Mouse (Mus musculus) retina, adult 2 months (tissue): Measurements from ENCODE around the gene Apom.
A peak's percentile ranks its signal among the peaks of the same experiment; 100 is the strongest.

ENCODE experiments used
- DNase-seq: peaks from one replicate; pipeline ENCODE4 v3.0.0-alpha.2; 2012; ENCODE audit warnings: low read depth, low spot score

Apom gene

DNA sequence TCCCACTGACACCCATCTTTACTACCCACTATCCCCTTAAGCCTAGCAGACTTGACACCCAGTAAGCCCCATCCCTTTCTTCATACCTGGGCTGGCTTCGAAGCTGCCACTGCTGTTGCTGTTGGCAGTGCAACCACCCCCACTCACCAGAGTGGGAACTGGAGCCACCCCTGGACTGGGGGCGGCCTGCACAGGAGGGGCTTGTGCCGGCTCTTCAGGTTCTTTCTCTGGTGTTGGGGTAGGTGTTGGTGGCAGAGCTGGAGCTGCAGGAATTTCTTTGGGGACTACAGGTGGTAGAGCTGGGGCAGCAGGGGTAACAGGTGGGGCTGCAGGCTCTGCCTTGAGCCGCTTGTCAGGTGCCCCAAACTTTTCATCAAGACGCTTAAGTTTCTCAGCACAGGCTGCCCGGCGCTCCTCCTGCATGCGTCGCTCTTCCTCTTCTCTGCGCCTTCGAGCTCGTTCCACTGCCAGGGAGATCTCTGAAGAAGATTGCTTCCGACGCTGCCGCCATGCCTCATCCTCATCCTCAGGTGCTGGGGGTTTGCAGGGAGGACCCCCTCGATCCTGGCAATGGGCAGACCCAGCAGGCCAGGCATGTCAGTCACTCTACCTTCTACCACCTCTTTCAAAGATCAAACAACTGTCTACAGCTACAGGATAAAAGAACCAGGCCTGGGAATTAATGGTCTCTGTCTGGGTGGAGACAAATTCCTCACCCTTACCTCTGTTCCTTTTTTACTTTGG is 27.2 kb upstream of the Apom start:
- no peak for DNase-seq

DNA sequence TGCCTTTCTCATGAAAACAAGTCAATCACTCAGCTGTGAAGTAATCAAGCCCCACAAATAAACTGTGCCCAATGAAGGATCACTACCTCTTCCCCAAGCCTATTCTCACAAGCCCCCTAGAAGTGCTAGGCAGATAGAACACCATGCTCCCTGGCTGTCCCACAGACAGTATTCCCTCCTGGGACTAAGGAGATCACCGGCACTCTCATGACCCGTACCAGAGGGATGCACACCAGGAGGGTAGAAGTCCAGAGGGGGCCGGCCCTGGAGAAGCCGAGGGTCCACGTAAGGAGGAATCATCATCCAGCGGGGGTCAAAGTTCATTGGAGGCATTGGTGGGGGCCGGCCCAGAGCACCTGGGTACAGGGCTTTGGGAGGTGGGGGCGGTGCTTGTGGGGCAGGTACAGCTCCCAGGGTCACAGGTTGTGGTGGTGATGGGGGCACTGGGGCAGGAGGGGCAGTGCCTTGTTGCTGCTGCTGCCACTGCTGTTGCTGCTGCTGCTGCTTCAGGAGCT is 25.9 kb upstream of the Apom start:
- no peak for DNase-seq

DNA sequence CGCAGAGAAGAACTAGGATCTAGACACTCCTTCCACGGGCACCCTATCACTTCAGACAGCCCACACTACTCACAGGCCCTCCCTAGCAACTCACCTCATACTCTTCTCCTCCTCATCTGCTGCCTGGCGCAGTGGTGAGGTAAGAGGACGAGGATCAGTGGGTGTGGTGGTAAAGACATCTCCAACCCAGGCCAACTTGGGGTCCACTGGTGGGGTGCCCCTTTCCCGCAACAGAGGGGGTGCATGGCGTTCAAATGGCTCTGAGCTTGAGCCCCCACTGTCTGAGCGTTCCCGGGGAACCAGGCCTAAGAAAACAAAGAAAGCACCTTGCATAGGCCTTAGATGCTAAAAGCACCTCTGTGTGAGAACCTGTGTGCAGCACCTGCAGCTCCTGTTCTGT is 25.4 kb upstream of the Apom start:
- no peak for DNase-seq

DNA sequence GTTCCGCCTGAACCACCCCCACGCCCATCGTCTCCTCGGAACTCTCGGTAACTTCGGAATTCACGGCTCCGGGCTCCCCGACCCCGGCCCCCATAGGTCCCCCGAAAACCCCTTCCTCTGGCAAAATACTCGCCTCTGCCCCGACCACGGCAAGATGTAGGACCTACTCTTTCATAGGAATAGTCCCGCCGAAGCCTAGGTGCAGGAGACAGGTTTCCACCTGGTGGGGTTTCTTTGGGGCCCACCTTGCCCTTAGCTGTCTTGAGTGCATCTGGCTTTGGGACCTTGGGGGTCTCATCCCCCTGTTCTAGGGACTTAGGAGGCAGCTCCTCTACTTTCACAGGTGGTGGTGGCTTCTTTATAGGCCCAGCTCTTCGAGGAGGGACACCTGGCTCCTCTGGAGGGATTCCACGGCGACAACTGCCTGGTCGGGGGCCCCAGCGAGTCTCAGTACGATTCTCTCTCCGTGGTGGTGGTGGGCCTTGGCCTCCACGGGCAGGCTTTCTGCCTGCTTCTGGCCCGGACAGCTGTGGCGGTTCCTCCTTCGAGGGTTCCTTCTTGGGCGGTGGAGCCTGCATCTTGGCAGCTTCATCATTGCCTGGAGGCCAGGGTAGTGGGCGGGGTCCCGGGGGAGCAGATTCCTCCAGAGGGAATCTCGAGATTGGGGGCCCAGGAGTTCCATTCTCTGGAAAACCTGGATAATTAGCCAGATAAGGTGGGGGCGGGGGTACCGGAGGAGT is 24.8 kb upstream of the Apom start:
- DNase-seq: no peak

DNA sequence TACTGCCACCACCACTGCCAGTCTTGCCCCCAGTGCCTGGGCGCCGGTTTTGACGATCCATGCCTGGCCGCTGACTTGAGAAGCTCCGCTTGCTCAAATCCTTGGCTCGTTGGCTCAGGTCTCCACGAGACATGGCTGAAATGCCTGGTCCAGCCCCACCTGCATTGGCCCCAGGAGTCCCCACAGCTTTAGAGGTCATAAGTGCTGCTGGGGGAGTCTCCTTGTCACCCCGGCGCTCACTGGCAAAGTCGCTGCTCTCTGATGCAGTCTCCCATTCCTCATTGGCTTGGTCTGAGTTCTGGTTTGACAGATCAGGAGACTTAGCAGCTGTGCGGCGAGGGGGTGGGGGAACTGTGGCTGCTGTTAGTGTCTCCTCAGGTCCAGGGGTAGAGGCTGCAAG is 23.6 kb upstream of the Apom start:
- DNase-seq: no peak

DNA sequence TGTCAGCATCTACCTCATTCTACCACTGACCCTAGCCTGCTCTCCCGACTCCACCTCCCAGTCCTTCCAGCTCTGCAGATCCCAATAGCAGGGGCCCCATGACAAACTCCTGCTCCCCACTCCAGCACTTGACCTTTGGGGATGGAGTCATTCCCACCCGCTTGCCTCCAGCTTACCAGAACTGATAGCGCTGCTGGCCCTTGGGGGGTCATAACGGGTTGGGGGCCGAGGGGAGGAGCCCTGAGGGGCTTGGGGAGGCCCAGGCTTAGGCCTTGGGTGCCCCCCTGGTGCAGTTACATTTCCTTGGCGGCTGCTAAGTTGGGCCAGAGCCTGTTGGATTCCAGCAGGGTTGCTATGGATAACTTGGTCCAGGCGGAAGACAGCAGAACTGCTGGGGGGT is 22.8 kb upstream of the Apom start:
- DNase-seq: no peak

DNA sequence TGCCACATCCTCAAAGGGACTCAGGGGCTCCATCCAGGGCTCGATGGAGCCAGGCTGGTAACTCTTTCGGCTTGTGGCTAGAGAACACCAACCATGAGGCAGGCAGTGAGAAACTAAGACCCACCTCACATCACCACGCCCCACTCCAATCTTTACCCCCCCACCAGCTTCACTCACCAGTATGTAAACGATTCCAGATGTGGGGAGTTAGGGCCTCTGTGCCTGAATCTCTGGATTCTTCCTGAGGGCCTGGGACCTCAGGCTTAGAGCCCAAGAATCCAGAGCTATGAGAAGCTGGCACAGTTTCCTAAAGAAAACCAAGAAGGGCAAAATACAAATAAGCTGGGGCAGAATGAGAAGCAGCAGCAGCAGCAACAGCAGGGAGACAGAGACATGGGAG is 22.1 kb upstream of the Apom start:
- no peak for DNase-seq

DNA sequence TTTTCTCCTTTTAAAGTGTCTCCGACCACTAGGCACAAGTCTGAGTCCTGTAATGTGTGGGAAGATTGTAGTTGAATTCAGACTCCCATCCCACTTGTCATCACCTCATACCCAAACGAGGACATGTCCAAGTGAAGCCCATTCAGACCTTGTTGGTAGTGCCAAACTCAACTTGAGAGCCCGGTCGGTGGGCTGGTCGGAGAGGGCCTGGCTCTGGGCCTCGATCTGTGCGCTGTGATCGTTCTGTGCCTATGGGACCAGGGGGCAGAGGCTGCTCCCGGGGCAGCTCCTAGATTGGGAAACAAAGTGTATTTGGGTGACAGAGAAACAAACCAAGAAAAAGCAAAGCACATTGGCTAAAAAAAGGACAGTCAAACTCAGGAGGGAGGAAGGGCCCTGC is 21.2 kb upstream of the Apom start:
- DNase-seq: no peak

DNA sequence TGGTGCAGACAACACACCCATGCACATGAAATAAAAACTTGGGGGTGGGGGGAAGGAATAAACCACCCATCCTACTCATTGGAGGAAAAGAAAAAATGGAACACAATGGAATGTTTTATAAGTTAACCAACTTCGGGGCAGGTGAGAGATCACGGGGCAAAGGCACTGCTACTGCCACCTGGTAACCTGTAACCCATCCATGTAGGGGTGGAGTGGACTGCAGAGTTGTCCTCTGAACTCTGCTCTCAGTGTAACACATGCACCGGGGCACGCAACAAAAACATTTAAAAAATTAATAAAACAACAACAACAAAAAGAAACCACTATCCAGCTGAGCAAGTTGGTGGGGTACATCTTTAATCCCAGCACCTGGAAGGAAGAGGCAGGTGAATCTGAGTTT is 20.3 kb upstream of the Apom start:
- no peak for DNase-seq

DNA sequence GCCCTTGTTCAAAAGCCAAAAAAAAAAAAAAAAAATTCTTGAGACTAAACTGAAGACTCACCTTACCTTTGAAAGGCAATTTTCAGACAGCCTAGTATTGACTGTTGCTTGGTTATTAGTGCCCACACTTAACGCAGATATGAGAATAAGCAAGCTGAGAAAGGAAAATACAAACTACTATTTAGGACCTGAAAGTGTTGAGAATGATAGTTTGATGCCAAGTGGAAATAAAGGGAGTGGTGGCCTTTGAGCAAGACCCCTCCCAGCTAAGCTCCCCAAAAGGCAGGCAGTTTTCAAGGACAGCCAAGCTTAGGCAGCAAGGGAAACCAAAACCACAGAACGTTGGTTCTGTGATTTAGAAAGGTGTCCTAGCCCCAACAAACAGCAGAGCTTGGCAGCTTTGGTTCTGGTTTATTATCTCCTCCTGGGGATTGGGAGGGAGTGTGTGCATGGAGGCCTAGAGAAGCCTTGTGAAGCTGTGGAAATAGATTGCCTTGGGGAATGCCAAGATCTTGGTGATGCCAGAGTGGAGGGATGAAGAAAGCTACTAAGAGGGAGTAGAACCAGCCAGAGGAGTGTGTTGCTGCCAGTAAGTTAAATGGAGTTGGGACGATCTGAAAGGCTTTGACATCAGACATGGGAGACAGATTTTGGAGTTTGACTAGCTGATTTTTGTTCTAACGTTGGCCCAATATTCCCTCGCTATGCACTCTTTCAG is 16.2 kb upstream of the Apom start:
- no peak for DNase-seq

DNA sequence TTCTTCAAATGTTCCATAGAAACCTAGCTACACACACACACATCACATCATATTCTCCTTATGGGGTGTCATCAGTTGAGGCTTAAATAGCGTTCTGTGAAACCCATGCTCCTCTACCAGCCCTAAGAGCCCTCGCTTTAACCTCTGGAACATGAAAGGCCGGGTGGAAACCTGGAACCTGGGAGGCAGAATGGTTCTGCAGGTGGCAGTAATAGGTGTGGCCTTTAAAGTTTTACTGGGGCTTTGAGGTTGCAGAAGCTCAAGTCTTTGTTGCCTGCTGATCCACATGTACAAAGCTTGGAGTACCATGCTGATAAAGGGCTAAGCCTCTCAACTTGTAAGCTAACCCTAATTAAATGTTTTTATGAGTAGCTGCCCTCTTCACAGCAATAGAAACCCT is 15.5 kb upstream of the Apom start:
- DNase-seq: no peak

DNA sequence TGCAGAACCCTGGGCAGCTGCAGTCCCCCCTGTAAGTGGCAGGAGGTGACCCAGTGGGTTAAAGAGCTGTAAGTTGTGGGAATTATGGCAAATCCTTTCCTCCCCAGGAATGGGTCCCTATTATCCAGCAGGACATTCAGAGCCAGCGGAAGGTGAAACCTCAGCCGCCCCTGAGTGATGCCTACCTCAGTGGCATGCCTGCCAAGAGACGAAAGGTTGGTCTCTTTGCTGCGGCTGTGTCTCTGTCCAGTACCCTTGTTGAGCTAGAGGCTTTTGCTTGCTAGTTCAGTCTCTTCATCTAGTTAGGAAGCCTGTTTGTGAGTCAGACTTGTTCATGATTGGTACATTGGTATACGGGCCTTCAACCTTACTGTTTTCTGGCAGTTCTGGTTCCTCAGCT is 14.3 kb upstream of the Apom start:
- no peak for DNase-seq

DNA sequence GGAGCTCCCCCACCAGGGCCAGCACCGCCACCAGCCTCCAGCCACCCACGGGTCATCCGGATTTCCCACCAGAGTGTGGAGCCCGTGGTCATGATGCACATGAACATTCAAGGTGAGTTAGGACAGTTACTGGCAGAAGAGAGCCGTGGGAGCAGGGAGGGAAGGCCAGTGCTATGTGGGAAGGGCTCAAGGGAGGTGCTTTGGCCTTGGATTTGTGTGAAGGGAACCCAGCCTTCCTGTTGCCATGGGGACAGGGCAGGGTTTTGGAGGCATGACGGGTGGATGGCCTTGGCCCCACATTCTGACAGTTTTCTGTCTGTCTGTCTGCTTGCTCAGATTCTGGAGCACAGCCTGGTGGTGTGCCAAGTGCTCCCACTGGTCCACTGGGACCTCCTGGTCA is 10.1 kb upstream of the Apom start:
- no peak for DNase-seq

DNA sequence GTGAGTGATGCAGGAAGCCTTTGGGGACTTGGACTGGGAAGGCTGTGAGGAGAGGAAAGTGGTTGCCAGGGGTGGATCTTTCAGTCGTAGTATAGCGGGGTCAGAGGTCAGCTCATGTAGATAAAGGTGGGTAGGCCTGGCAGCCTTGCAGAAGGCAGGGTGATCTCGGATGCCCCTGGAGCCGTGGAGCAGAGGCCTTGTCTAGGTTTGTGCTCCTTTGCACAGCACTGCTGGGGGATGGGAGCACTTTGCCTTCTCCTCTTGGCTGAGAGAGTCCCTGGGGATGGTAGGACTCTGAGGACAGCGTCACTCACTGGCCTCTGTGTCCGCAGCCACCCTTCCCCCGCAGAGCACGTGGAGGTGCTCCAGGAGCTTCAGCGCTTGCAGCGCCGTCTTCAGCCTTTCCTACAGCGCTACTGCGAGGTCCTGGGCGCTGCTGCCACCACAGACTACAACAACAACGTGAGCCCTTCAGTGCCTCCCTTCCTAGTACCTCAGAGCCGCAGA is 8.7 kb upstream of the Apom start:
- DNase-seq: no peak

DNA sequence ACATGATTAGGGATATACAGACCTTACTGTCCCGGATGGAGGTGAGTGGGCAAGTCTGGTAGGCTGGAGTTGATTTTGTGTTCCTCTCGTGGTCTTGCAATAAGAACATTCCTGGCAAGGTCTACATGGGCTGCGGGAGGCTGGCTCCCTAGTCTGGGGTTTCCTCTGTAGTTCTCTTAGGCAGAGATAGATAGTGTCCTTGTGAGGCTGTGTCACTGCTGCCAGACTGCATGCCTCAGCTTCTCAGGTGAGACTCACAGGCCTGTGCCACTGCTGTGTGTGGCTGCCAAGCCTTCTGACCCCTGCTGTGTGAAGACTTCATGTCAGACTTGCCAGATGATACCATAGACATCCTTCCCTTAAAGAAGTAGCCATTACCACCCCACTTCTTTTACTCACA is 7.4 kb upstream of the Apom start:
- no peak for DNase-seq

DNA sequence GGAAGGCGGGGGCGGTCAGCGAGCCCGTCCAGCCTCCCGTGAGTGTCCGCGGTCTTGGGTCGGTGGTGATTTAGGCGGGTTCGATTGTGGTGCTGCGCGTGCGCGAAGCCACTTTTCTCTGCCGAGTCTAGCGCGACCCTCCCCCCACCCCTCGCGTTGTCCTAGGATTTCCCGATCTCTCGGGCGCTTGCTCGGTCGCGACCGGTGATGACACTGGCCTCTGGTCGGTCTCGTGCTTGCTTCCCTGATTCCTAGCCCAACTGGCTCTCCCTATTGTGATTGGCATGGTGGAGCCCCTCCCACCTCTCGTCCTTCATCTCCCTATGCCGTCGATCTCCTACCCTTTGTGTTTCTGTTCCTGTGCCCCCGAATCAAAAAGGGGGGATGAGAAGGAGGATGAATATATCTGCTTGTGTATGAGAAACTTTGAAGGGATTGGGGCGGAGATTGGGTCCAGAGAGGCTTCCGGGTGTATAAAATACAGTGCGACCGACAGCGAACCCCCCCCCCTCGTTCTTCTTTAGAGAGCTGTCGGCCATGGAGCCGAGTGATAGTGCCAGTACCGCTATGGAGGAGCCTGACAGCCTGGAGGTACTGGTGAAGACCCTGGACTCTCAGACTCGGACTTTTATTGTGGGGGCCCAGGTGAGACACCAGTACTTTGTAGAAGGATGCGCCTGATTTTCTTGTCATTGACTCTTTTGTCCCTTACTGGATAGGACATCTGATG is 3.9 kb upstream of the Apom start:
- DNase-seq: no peak

DNA sequence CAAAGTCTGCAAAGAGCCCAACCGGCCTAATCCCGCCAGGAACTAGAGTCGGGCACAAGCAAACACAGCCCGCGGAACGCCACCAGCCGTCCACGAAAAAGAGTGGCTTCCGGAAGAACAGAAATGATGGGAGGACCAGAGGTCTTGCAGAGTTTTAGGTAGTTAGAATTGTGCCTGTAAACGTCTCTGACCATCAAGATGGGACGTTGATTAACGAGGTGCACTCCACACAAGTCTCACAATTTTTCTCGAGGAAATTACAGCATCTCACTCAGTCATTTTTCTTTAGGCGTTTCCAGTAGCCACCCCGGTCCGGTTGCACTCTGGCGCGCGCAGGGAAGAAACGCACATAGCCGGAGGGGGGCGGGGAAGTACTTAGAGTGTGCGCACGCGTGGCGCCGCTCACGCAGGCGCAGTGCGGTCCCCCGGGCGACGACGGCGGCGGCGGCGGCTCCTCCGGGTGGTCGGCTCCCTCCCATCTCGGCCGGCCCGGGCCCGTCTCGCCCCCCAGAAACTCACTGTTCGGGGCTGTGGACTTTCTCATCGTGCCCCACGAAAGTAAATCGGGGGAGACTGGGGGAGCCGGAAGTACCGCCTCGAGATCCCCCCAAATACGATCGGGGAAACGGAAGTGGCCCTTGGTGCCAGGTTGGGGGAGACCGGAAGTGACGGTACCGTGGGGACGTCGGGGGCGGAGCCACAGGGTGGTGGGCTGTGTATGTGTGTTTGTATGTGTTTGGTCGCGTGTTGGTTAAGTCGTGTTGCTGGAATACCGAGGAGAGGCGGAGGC is 3.1 kb upstream of the Apom start, which contains the start of gene Bag6:
Bag6 (plus strand) TSS at position 378 of the 790 bp plus-strand sequence.
- peak; percentile 94 for DNase-seq

DNA sequence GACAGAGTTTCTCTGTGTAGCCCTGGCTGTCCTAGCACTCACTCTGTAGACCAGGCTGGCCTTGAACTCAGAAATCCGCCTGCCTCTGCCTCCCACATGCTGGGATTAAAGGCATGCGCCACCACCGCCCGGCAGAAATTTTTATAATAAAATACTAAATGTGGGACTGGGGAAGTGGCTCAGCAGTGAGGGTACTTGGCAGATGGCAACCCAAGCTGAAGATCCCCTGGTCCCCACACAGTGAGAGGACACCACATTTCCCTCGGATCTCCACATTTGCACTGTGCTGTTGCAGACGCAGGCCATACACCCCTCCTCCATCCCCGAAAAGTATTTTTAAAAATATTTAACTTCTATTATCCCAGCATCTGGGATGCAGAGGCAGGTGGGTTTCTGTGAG is 1.7 kb upstream of the Apom start:
- no peak for DNase-seq

DNA sequence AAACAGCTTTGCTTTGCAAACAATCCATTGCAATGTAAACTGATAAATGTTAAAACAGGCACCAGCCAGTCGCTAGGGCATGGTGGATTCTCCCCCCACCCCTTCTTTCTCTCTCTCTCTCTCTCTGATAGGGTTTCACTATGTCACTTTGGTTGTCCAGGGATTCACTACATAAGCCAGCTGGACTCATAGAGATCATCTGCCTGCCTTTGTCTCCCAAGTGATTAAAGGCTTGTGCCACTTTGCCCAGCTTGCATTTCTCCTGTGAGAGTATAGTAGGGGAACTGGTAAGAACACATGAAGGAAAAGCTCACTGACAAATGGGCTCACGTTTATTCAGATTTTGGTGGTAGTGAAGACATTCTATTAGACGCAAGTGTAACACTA is 317 bp upstream of the Apom start:
- DNase-seq: no peak

DNA sequence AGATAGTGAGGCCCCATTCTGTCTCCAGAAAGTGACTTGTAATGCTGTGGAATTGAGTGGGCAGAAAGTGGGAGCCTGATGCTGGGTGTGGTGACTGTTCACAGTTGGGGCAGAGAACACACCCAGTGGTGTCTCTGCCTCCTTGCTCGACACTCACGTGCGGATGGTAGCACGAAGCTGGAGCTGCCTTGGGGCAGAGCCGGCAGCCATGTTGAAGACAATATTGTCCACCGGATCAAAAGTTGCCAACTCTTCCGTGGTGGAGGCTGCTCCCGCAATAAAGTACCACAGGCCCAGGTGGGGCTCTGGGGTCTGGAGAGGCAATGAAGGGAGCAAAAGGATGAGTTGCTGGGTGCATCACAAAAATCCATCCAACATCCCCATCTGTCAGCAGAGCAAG is 812 bp downstream of the Apom start:
- no peak for DNase-seq

DNA sequence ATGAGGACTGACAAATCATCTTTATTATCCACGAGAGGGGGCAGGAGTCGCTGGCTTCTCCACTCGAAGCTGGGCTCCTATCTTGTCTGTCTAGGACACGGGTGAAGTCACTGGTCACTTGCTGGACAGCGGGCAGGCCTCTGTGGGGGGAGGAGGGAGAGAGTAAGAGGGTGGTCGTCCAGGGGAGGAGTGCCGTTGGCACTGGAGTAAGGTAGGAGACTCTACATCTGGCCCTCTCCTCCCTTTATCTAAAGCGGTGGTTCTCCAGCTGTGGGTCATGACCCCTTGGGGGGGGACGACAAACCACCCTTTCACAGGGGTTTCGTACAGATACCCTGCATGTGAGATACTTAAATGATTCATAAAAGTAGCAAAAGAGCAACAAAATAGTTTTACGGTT is 2.9 kb downstream of the Apom start:
- DNase-seq: no peak
